Mouse (Mus musculus) E14TG2a.4 (cell line): ENCODE measurements at regions not wholly inside any gene's neighbourhood (a gene's known extent, or its start where the extent isn't known, plus 50 kb on each side); places are given as distances from the start of the nearest gene placed in this dataset.

Experiments
- H3K27me3 ChIP-seq: 2 replicates; pipeline ENCODE4 v1.6.1; 2014; ENCODE audit warnings: low read length, control low read depth; ENCODE audit not compliant: insufficient read depth
- H3K36me3 ChIP-seq: 2 replicates; pipeline ENCODE4 v1.6.1; 2014; ENCODE audit warnings: low read length, control low read depth; ENCODE audit not compliant: insufficient read depth
- H3K4me1 ChIP-seq: replicated peaks from 2 replicates; pipeline ENCODE4 v1.6.1; 2014; ENCODE audit warnings: low read depth, low read length, control low read depth
- H3K4me3 ChIP-seq: replicated peaks from 2 replicates; pipeline ENCODE4 v1.5.1; 2014; ENCODE audit warnings: mild to moderate bottlenecking, low read length
- H3K9me3 ChIP-seq: 2 replicates; pipeline ENCODE4 v1.6.1; 2014; ENCODE audit warnings: low read length, control low read depth
- CTCF ChIP-seq: conservative IDR thresholded peaks from 2 replicates; pipeline ENCODE4 v1.5.1; 2014; ENCODE audit warnings: low read length
- NANOG ChIP-seq: IDR thresholded peaks from 2 replicates; pipeline ENCODE4 v1.6.1; 2014; ENCODE audit warnings: borderline replicate concordance, low read length, mixed read lengths
- POU5F1 ChIP-seq: IDR thresholded peaks from 2 replicates; pipeline ENCODE4 v1.6.1; 2014; ENCODE audit warnings: low read length, borderline replicate concordance

GRCm38 (mm10) chr15:67349501-67349900, 848.8 kb upstream of the Lrrc6 start:
- Histone ChIP-seq H3K4me3 (no peak overlapping the region), H3K36me3 (no peaks in the 10 kb centered on the region), H3K27me3 (no peaks in the 10 kb centered on the region), H3K4me1 (no peaks in the 10 kb centered on the region), H3K9me3 (peaks cover 14% of the 10 kb centered on the region)
- TF ChIP-seq POU5F1: no peak
- TF ChIP-seq CTCF: no peak
- TF ChIP-seq NANOG: no peak

- no peaks in the 10 kb centered on the region for H3K36me3 ChIP-seq
- no peak overlapping the region for H3K4me3 ChIP-seq
- H3K4me1 ChIP-seq: no peaks in the 10 kb centered on the region
- H3K9me3 ChIP-seq: peaks cover 14% of the 10 kb centered on the region
- TF ChIP-seq POU5F1: no peak
- TF ChIP-seq CTCF: no peak
- no peak for TF ChIP-seq NANOG
- H3K27me3 ChIP-seq: no peaks in the 10 kb centered on the region
Measured at GRCm38 (mm10) chr15:67345179-67346148, 844.8 kb upstream of the Lrrc6 start.

- no peak for TF ChIP-seq CTCF
- TF ChIP-seq NANOG: no peak
- TF ChIP-seq POU5F1: no peak
- no peaks in the 10 kb centered on the region for H3K27me3 ChIP-seq
- H3K9me3 ChIP-seq: no peaks in the 10 kb centered on the region
- no peak overlapping the region for H3K4me3 ChIP-seq
- no peaks in the 10 kb centered on the region for H3K36me3 ChIP-seq
- H3K4me1 ChIP-seq: no peaks in the 10 kb centered on the region
Measured at GRCm38 (mm10) chr15:67342050-67342449, 841.3 kb upstream of the Lrrc6 start.

- Histone ChIP-seq H3K9me3 (no peaks in the 10 kb centered on the region), H3K4me1 (no peaks in the 10 kb centered on the region), H3K36me3 (no peaks in the 10 kb centered on the region), H3K27me3 (no peaks in the 10 kb centered on the region), H3K4me3 (no peak overlapping the region)
- TF ChIP-seq POU5F1 (no peak), CTCF (no peak), NANOG (no peak)
Measured at GRCm38 (mm10) chr15:67337040-67337395, 836.3 kb upstream of the Lrrc6 start.

GRCm38 (mm10) chr15:67336294-67337039, 835.8 kb upstream of the Lrrc6 start:
- no peaks in the 10 kb centered on the region for H3K9me3 ChIP-seq
- no peaks in the 10 kb centered on the region for H3K27me3 ChIP-seq
- no peaks in the 10 kb centered on the region for H3K4me1 ChIP-seq
- H3K36me3 ChIP-seq: no peaks in the 10 kb centered on the region
- H3K4me3 ChIP-seq: no peak overlapping the region
- TF ChIP-seq NANOG (no peak), CTCF (no peak), POU5F1 (no peak)

- H3K9me3 ChIP-seq: no peaks in the 10 kb centered on the region
- H3K4me1 ChIP-seq: no peaks in the 10 kb centered on the region
- no peak overlapping the region for H3K4me3 ChIP-seq
- TF ChIP-seq NANOG: no peak
- no peak for TF ChIP-seq CTCF
- TF ChIP-seq POU5F1: no peak
- H3K36me3 ChIP-seq: no peaks in the 10 kb centered on the region
- no peaks in the 10 kb centered on the region for H3K27me3 ChIP-seq
Measured at GRCm38 (mm10) chr15:67332521-67332920, 831.8 kb upstream of the Lrrc6 start.

- no peak for TF ChIP-seq POU5F1
- TF ChIP-seq NANOG: no peak
- no peak for TF ChIP-seq CTCF
- H3K4me3 ChIP-seq: no peak overlapping the region
Measured at GRCm38 (mm10) chr15:67320292-67320691, 819.6 kb upstream of the Lrrc6 start.

GRCm38 (mm10) chr15:67315202-67315601, 814.5 kb upstream of the Lrrc6 start:
- H3K27me3 ChIP-seq: no peaks in the 10 kb centered on the region
- H3K4me1 ChIP-seq: no peaks in the 10 kb centered on the region
- no peak overlapping the region for H3K4me3 ChIP-seq
- no peaks in the 10 kb centered on the region for H3K36me3 ChIP-seq
- no peak for TF ChIP-seq CTCF
- no peak for TF ChIP-seq POU5F1
- no peak for TF ChIP-seq NANOG
- no peaks in the 10 kb centered on the region for H3K9me3 ChIP-seq

More at GRCm38 (mm10) chr15:67320292-67320691, 819.6 kb upstream of the Lrrc6 start:
- no peaks in the 10 kb centered on the region for H3K27me3 ChIP-seq
- no peaks in the 10 kb centered on the region for H3K4me1 ChIP-seq
- no peaks in the 10 kb centered on the region for H3K9me3 ChIP-seq
- no peaks in the 10 kb centered on the region for H3K36me3 ChIP-seq
